Mouse (Mus musculus) heart, postnatal 0 days (tissue): ENCODE data around the gene Fhit. TPM values are rescaled to one million over a fixed set of nuclear protein-coding genes. Genes with fewer than 3 reads are reported as not detected.

Source experiments
- ATAC-seq: fragments of 200-750 bp; cut with Nextera tagmentation; 2 replicates; pipeline ENCODE4 v1.8.0; 2017; ENCODE audit warnings: low read depth, moderate number of reproducible peaks, moderate library complexity; ENCODE audit not compliant: insufficient read depth
- DNase-seq: peaks from one replicate; pipeline ENCODE4 v3.0.0-alpha.2; 2016; ENCODE audit warnings: low spot score
- H3K27ac ChIP-seq: fragments of 300-500 bp; sonication (generic); 2 replicates; pipeline ENCODE4 v1.5.1; 2014; ENCODE audit warnings: low read depth, mild to moderate bottlenecking
- H3K27me3 ChIP-seq: fragments of 300-500 bp; sonication (generic); 2 replicates; pipeline ENCODE4 v1.6.1; 2014; ENCODE audit warnings: low read length, mixed read lengths; ENCODE audit not compliant: control insufficient read depth, insufficient read depth
- H3K36me3 ChIP-seq: fragments of 300-500 bp; sonication (generic); replicated peaks from 2 replicates; pipeline ENCODE4 v1.6.1; 2014; ENCODE audit warnings: low read length, mixed read lengths; ENCODE audit not compliant: control insufficient read depth, insufficient read depth
- H3K4me1 ChIP-seq: fragments of 300-500 bp; sonication (generic); 2 replicates; pipeline ENCODE4 v1.6.1; 2014; ENCODE audit warnings: antibody characterized with exemption; ENCODE audit not compliant: control insufficient read depth, insufficient read depth
- H3K4me2 ChIP-seq: fragments of 300-500 bp; sonication (generic); 2 replicates; pipeline ENCODE4 v1.6.1; 2014; ENCODE audit warnings: low read depth, mild to moderate bottlenecking, low read length, moderate library complexity
- H3K4me3 ChIP-seq: fragments of 300-500 bp; sonication (generic); 2 replicates; pipeline ENCODE4 v1.5.1; 2014; ENCODE audit warnings: low read depth, low read length
- H3K9ac ChIP-seq: fragments of 300-500 bp; sonication (generic); replicated peaks from 2 replicates; pipeline ENCODE4 v1.6.1; 2014; ENCODE audit warnings: low read depth, low read length, mixed read lengths
- H3K9me3 ChIP-seq: fragments of 300-500 bp; sonication (generic); replicated peaks from 2 replicates; pipeline ENCODE4 v1.6.1; 2016; ENCODE audit warnings: low read length; ENCODE audit not compliant: control insufficient read depth
- CTCF ChIP-seq: IDR thresholded peaks from 2 replicates; pipeline ENCODE4 v1.5.1; 2016; ENCODE audit warnings: antibody characterized with exemption, control low read depth, low read depth
- EP300 ChIP-seq: IDR thresholded peaks from 2 replicates; pipeline ENCODE4 v1.6.1; 2016; ENCODE audit warnings: antibody characterized with exemption, low read depth
- WGBS: fragments of 180-500 bp; shearing (Covaris S2); extraction: QIAGEN DNeasy Blood & Tissue Kit; methylation state at CpG from one replicate; pipeline ENCODE4 v1.1.7; 2014; 5-methylcytosine and 5-hydroxymethylcytosine counted together
- polyA plus RNA-seq: library from polyadenylated mRNA; unstranded; fragments of >200 nt; fragmentation: Nextera tagmentation; extraction: Ambion mirVana; gene quantifications from 2 replicates; pipeline ENCODE4 v1.2.1, GENCODE M21; 2015
- total RNA-seq: library from RNA; depleted of rRNA; stranded (reverse); fragments of >200 nt; gene quantifications from 2 replicates; pipeline ENCODE4 v1.2.3, GENCODE M21; 2014; ENCODE audit warnings: low replicate concordance; rRNA removed

Fhit gene
- total and polyA plus RNA-seq, 2 experiments from 2014 or later, result 4.1 to 5.2 TPM

GRCm38 (mm10) chr14:9509678-9510077, 1652.2 kb downstream of the Fhit start:
- WGBS, result 83% methylated on average over 1 of the region's 1 CpGs
- Histone ChIP-seq H3K27ac (no peak overlapping the region), H3K27me3 (no peaks in the 10 kb centered on the region), H3K9ac (no peak overlapping the region), H3K36me3 (no peaks in the 10 kb centered on the region), H3K4me2 (no peak overlapping the region), H3K4me1 (no peaks in the 10 kb centered on the region), H3K9me3 (no peaks in the 10 kb centered on the region), H3K4me3 (no peak overlapping the region)
- ATAC-seq, result no peak
- DNase-seq, result no peak
- TF ChIP-seq EP300 (no peak), CTCF (no peak)

Other genes with a start within 250 kb of the Fhit start
- gene Gm3839, start 194.7 kb upstream of the Fhit start, total RNA-seq, result 4.1 and 17.8 TPM in 2 replicates
- 3.6 and 3.7 TPM in 2 replicates for gene Gm3839, start 194.7 kb upstream of the Fhit start, polyA plus RNA-seq